Mouse (Mus musculus) hindbrain, postnatal 0 days (tissue): ENCODE data around the gene Nemp1. TPM values are rescaled to one million over a fixed set of nuclear protein-coding genes. Genes with fewer than 3 reads are reported as not detected.

Experiments
- ATAC-seq: fragments of 200-750 bp; cut with Nextera tagmentation; 2 replicates; pipeline ENCODE4 v1.8.0; 2017; ENCODE audit warnings: mild to moderate bottlenecking, moderate TSS enrichment, moderate library complexity
- DNase-seq: peaks from one replicate; pipeline ENCODE4 v3.0.0-alpha.2; 2015; ENCODE audit warnings: low spot score
- H3K27ac ChIP-seq: fragments of 300-500 bp; sonication (generic); 2 replicates; pipeline ENCODE4 v1.5.1; 2014; ENCODE audit warnings: mild to moderate bottlenecking
- H3K27me3 ChIP-seq: fragments of 300-500 bp; sonication (generic); 2 replicates; pipeline ENCODE4 v1.6.1; 2014; ENCODE audit warnings: low read length, mixed read lengths; ENCODE audit not compliant: insufficient read depth
- H3K36me3 ChIP-seq: fragments of 300-500 bp; sonication (generic); 2 replicates; pipeline ENCODE4 v1.6.1; 2014; ENCODE audit warnings: low read length, mixed read lengths; ENCODE audit not compliant: insufficient read depth
- H3K4me1 ChIP-seq: fragments of 300-500 bp; sonication (generic); 2 replicates; pipeline ENCODE4 v1.6.1; 2014; ENCODE audit warnings: antibody characterized with exemption, low read length, mixed read lengths; ENCODE audit not compliant: insufficient read depth
- H3K4me2 ChIP-seq: fragments of 300-500 bp; sonication (generic); 2 replicates; pipeline ENCODE4 v1.6.1; 2014; ENCODE audit warnings: low read depth, mild to moderate bottlenecking, low read length, moderate library complexity, mixed read lengths
- H3K4me3 ChIP-seq: fragments of 300-500 bp; sonication (generic); 2 replicates; pipeline ENCODE4 v1.5.1; 2014; ENCODE audit warnings: low read length
- H3K9ac ChIP-seq: fragments of 300-500 bp; sonication (generic); replicated peaks from 2 replicates; pipeline ENCODE4 v1.6.1; 2014; ENCODE audit warnings: mild to moderate bottlenecking, low read length, moderate library complexity, mixed read lengths
- H3K9me3 ChIP-seq: fragments of 300-500 bp; sonication (generic); 2 replicates; pipeline ENCODE4 v1.6.1; 2016; ENCODE audit warnings: low read length, mixed read lengths
- CTCF ChIP-seq: IDR thresholded peaks from 2 replicates; pipeline ENCODE4 v1.5.1; 2016; ENCODE audit warnings: antibody characterized with exemption, control low read depth, low read depth
- WGBS: fragments of 180-500 bp; shearing (Covaris S2); extraction: QIAGEN DNeasy Blood & Tissue Kit; methylation state at CpG from one replicate; pipeline ENCODE4 v1.1.7; 2014; 5-methylcytosine and 5-hydroxymethylcytosine counted together
- polyA plus RNA-seq: library from polyadenylated mRNA; unstranded; fragments of >200 nt; fragmentation: Nextera tagmentation; extraction: Ambion mirVana; gene quantifications from 2 replicates; pipeline ENCODE4 v1.2.1, GENCODE M21; 2015
- total RNA-seq: library from RNA; depleted of rRNA; stranded (reverse); fragments of >200 nt; gene quantifications from 2 replicates; pipeline ENCODE4 v1.2.3, GENCODE M21; 2014

The Nemp1 gene
- total and polyA plus RNA-seq, 2 experiments from 2014 or later, result 2.2 to 4.1 TPM

GRCm38 (mm10) chr10:127736266-127736665 is 69.6 kb downstream of the Nemp1 start:
- no peak overlapping the region for H3K4me3 ChIP-seq
- H3K4me2 ChIP-seq, result no peak overlapping the region
- TF ChIP-seq CTCF, result no peak
- H3K4me1 ChIP-seq, result 0 out of 2 replicates have a peak, but pooled peaks cover 6% of the 10 kb centered on the region
- no peaks in the 10 kb centered on the region for H3K36me3 ChIP-seq
- no peaks in the 10 kb centered on the region for H3K9me3 ChIP-seq
- no peaks in the 10 kb centered on the region for H3K27me3 ChIP-seq
- DNase-seq (no peak), ATAC-seq (no peak)
- H3K27ac ChIP-seq, result no peak overlapping the region
- 79% methylated on average over 2 of the region's 2 CpGs for WGBS
- H3K9ac ChIP-seq, result no peak overlapping the region

GRCm38 (mm10) chr10:127736916-127737315 is 70.2 kb downstream of the Nemp1 start:
- Histone ChIP-seq H3K4me1 (0 out of 2 replicates have a peak, but pooled peaks cover 6% of the 10 kb centered on the region), H3K4me2 (no peak overlapping the region), H3K4me3 (no peak overlapping the region), H3K9ac (no peak overlapping the region), H3K27me3 (no peaks in the 10 kb centered on the region), H3K27ac (no peak overlapping the region), H3K9me3 (no peaks in the 10 kb centered on the region), H3K36me3 (peaks cover 4% of the 10 kb centered on the region; the same call in 1 of the 2 replicates)
- WGBS, result 77% methylated on average over 4 of the region's 4 CpGs
- no peak for DNase-seq
- no peak for ATAC-seq
- TF ChIP-seq CTCF, result no peak

- H3K4me1 ChIP-seq, result 0 out of 2 replicates have a peak, but pooled peaks cover 6% of the 10 kb centered on the region
- H3K4me2 ChIP-seq, result no peak overlapping the region
- H3K36me3 ChIP-seq, result peaks cover 10% of the 10 kb centered on the region
- H3K4me3 ChIP-seq, result no peak overlapping the region
- 21% methylated on average over 2 of the region's 2 CpGs for WGBS
- ATAC-seq (no peak), DNase-seq (no peak)
- TF ChIP-seq CTCF, result no peak
- no peaks in the 10 kb centered on the region for H3K27me3 ChIP-seq
- H3K9ac ChIP-seq, result no peak overlapping the region
- no peak overlapping the region for H3K27ac ChIP-seq
- H3K9me3 ChIP-seq, result no peaks in the 10 kb centered on the region
Measured at GRCm38 (mm10) chr10:127737552-127737951, 70.9 kb downstream of the Nemp1 start.

DNA sequence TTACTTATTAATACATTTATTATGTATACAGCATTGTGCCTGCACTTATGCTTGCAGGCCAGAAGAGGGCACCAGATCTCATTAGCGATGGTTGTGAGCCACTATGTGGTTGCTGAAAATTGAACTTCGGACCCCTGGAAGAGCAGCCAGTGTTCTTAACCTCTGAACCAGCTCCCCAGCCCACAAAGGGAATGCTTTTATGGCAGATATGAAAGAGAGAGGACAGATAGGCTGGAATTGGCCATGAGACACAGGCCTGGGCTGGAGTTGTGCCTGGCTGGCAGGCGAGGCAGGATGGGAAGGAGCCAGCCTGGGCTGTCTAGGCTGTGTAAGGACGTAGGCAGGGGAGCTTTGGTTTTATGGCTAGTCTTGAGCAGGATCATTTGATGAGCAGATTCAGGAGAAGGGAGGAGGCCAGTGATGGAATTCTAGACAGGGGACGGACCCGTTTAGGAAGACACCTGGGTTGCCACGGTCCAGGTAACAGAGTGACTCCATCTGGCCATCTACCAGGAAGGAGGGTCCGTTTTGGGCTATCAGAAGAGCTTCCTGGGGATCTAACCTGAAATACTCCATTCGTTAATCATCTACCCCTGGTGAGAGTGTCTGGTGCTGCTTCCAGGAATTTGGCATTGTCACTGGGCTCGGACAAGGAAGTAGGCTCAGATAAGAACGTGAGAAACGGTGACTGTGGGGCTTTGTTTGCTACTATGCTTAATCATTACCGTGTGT is 71.6 kb downstream of the Nemp1 start:
- Histone ChIP-seq H3K4me2 (peak overlapping the region; percentile 65; the same call in 1 of the 2 replicates), H3K9me3 (no peaks in the 10 kb centered on the region), H3K4me3 (no peak overlapping the region), H3K4me1 (0 out of 2 replicates have a peak, but pooled peaks cover 6% of the 10 kb centered on the region), H3K27ac (no peak overlapping the region), H3K36me3 (peaks cover 18% of the 10 kb centered on the region), H3K27me3 (no peaks in the 10 kb centered on the region), H3K9ac (no peak overlapping the region)
- TF ChIP-seq CTCF, result peak; percentile 74
- ATAC-seq (no peak), DNase-seq (peak; percentile 57)
- 50% methylated on average over 13 of the region's 13 CpGs for WGBS

DNA sequence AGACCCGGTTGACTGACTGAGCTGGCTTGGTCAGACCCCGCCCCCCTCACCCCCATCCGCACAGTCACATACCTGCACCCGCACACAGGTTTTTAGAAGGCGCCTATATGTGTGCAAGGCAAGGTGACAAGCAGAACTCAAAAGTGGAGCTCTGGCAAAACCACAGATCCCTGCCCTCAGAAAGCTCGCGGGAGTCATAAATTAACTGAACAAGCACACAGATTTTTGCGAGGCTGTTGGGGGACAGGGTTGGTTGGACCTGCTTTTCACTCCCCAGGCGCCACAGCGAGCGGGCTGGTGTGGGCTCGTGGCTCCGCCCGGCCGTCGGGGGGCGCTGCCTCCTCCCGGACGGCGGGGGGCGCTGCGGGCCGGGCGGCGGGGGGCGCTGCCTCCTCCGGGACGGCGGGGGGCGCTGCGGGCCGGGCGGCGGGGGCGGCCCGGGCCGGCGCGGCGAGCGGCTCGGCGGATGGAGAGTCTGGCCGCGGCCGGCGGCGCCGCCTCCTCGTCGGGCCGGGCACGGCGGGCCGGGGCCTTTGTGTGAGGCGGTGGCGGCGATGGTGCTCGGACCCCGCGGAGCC is 72.5 kb downstream of the Nemp1 start, which contains the start of gene Zbtb39:
Gene Zbtb39, plus strand, starts transcription at position 456 of the 578 bp plus-strand sequence.
- peak within 1 kb of the TSS; percentile 76 for H3K4me3 ChIP-seq
- peak within 1 kb of the TSS; percentile 65 for H3K4me2 ChIP-seq
- H3K36me3 ChIP-seq, result peaks cover 26% of the 10 kb centered on the region
- no peaks in the 10 kb centered on the region for H3K27me3 ChIP-seq
- under 1% methylated on average over 50 of the region's 61 CpGs for WGBS
- H3K27ac ChIP-seq, result peak within 1 kb of the TSS; percentile 75
- peak within 1 kb of the TSS; percentile 89 for H3K9ac ChIP-seq
- no peaks in the 10 kb centered on the region for H3K9me3 ChIP-seq
- 0 out of 2 replicates have a peak, but pooled peaks cover 6% of the 10 kb centered on the region for H3K4me1 ChIP-seq
- ATAC-seq (peak; percentile 82), DNase-seq (peak; percentile 89)
- peak; percentile 36; the same call in 1 of the 2 replicates for TF ChIP-seq CTCF

DNA sequence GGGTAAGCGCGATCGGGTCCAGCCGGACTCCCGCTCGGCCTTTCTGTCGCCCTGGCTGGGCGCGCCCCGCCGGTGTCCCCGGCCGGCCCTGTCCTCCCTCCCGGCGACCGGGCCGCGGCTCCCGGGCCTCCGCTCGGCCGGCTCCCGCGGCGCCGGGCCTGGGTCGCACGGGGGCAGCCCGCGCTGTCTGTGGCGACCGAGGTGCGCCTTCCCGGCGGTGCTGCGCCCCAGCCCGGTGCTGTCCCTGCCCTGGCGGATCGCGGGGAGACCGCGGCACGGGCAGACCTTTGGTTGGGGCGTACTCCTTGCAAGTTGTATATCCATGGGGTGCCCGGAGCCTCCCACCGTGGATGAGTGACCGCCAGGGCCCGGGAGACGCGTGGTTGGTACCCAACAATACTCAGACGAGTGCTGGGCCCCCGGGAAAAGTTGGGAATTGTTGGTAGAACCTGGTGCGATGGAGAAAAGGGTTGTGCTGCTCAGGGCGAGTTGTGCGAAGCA is 73.0 kb downstream of the Nemp1 start:
- Histone ChIP-seq H3K9me3 (no peaks in the 10 kb centered on the region), H3K9ac (peak overlapping the region; percentile 89), H3K4me1 (0 out of 2 replicates have a peak, but pooled peaks cover 6% of the 10 kb centered on the region), H3K4me2 (peak overlapping the region; percentile 65), H3K27me3 (no peaks in the 10 kb centered on the region), H3K36me3 (peaks cover 31% of the 10 kb centered on the region), H3K27ac (peak overlapping the region; percentile 75), H3K4me3 (peak overlapping the region; percentile 76)
- ATAC-seq (peak; percentile 65), DNase-seq (no peak)
- WGBS, result 1% methylated on average over 36 of the region's 55 CpGs
- peak; percentile 8; the same call in 1 of the 2 replicates for TF ChIP-seq CTCF
